Comparison of ENCODE assay signal across 32 mouse cellular contexts in the genomic region with DNA sequence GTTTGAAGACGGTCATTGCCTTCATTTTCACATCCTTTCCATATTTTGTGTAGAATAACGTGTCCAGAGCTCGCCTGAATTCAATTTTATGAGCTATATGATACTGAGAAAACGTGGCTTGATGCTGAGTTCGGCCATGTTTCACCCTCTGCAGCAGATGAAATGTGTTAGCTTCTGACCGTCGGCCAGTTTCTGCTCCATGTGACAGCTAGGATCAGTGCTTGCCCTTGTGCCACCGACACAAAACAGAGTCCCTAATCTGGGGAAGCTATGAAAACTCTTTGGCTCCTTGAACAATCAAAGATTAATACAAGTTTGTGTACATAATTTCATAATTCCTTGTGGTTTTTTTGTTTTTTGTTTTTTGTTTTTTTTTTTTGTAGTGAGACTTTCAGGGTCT. TPM values are rescaled to one million over a fixed set of nuclear protein-coding genes. Genes with fewer than 3 reads are reported as not detected.
DNase-seq lines count a peak whose midpoint lies in the region; ATAC-seq and TF ChIP-seq lines count a peak whose summit lies in the region.
"Had no signal": no experiment of that assay in that cellular context is flagged by ENCODE, and none has a peak within 500 bp of the region (broad histone marks: within the 10 kb centered on the region; RNA-seq: fewer than 3 reads in every experiment).

No protein-coding gene starts in this region.

- intact Hi-C loops in heart, postnatal 14 days (cut with DNase I) = loop anchor here (2.0 to 10.0 kb wide), 4 partner anchors 64 to 276 kb away; partner anchors contain the start of genes Pafah1b2 and Sik3

- no peak overlapping the region for H3K4me2 ChIP-seq in kidney, embryonic 15.5 days
- H3K4me2 ChIP-seq in kidney, embryonic 16.5 days (replicated peaks; ENCODE audit: low read depth, low read length) = no peak overlapping the region
- no peak overlapping the region for H3K4me2 ChIP-seq in stomach, embryonic 15.5 days
- H3K4me2 ChIP-seq in stomach, postnatal 0 days (replicated peaks; ENCODE audit: low read depth) = no peak overlapping the region
- H3K4me2 ChIP-seq: hindbrain, embryonic 12.5 days; limb, embryonic 13.5 days; liver, embryonic 13.5 days had no signal

- H3K4me1 ChIP-seq in kidney, embryonic 15.5 days = peaks cover 6% of the 10 kb centered on the region; the same call in 1 of the 2 replicates
- H3K4me1 ChIP-seq in kidney, embryonic 16.5 days (ENCODE audit: insufficient read depth, low read length) = no peaks in the 10 kb centered on the region
- H3K4me1 ChIP-seq in stomach, embryonic 15.5 days = no peaks in the 10 kb centered on the region
- H3K4me1 ChIP-seq in stomach, postnatal 0 days (replicated peaks; ENCODE audit: control insufficient read depth, insufficient read depth) = no peaks in the 10 kb centered on the region
- peaks cover 13% of the 10 kb centered on the region for H3K4me1 ChIP-seq in cerebellum, adult 2 months (ENCODE audit: control insufficient read depth, insufficient read depth, low read length)
- H3K4me1 ChIP-seq: liver, embryonic 13.5 days had no signal

- ATAC-seq in kidney, embryonic 15.5 days (replicated peaks; ENCODE audit: low FRiP score) = no peak
- ATAC-seq in kidney, embryonic 16.5 days (ENCODE audit: low FRiP score, low TSS enrichment) = no peak
- ATAC-seq in stomach, embryonic 15.5 days (ENCODE audit: insufficient read depth, low FRiP score, low read depth) = no peak
- ATAC-seq in stomach, postnatal 0 days (ENCODE audit: low FRiP score, low TSS enrichment) = no peak
- ATAC-seq: forebrain, embryonic 16.5 days had no signal

- H3K27ac ChIP-seq in kidney, embryonic 15.5 days = 0 out of 2 replicates have a peak overlapping the region, but pooled peaks have one; percentile 27
- H3K27ac ChIP-seq in kidney, embryonic 16.5 days (ENCODE audit: low read length) = no peak overlapping the region
- peak overlapping the region; percentile 40 for H3K27ac ChIP-seq in stomach, embryonic 15.5 days
- no peak overlapping the region for H3K27ac ChIP-seq in stomach, postnatal 0 days (replicated peaks)
- H3K27ac ChIP-seq in cerebellum, adult 2 months (ENCODE audit: insufficient read depth, low read length) = no peak overlapping the region
- H3K27ac ChIP-seq: forebrain, embryonic 10.5 days; limb, embryonic 13.5 days; liver, embryonic 13.5 days had no signal

- no peak for TF ChIP-seq CTCF in stomach, postnatal 0 days (IDR thresholded peaks at IDR 0.05; ENCODE audit: low read depth)
- TF ChIP-seq CTCF in cerebellum, adult 2 months (IDR thresholded peaks at IDR 0.05; ENCODE audit: borderline replicate concordance, insufficient read depth, low read depth, low read length) = no peak

- H3K9me3 ChIP-seq in kidney, embryonic 15.5 days (replicated peaks) = no peaks in the 10 kb centered on the region
- no peaks in the 10 kb centered on the region for H3K9me3 ChIP-seq in kidney, embryonic 16.5 days (ENCODE audit: low read length)
- no peaks in the 10 kb centered on the region for H3K9me3 ChIP-seq in stomach, embryonic 15.5 days
- H3K9me3 ChIP-seq in stomach, postnatal 0 days (ENCODE audit: control insufficient read depth, low read length) = no peaks in the 10 kb centered on the region
- H3K9me3 ChIP-seq: forebrain, embryonic 10.5 days; hindbrain, embryonic 12.5 days; limb, embryonic 13.5 days; liver, embryonic 13.5 days; megakaryocyte, embryonic 14.5 days had no signal

- H3K4me3 ChIP-seq in kidney, embryonic 15.5 days (replicated peaks) = no peak overlapping the region
- no peak overlapping the region for H3K4me3 ChIP-seq in kidney, embryonic 16.5 days (ENCODE audit: low read length)
- H3K4me3 ChIP-seq in stomach, embryonic 15.5 days (replicated peaks) = no peak overlapping the region
- H3K4me3 ChIP-seq in stomach, postnatal 0 days (ENCODE audit: low read depth, low read length) = no peak overlapping the region
- H3K4me3 ChIP-seq in cerebellum, adult 2 months (replicated peaks; ENCODE audit: insufficient read depth, low read depth, low read length) = no peak overlapping the region
- H3K4me3 ChIP-seq: forebrain, embryonic 10.5 days; hindbrain, embryonic 12.5 days; limb, embryonic 13.5 days; liver, embryonic 13.5 days; megakaryocyte, embryonic 14.5 days had no signal

- TF ChIP-seq POLR2A in cerebellum, adult 2 months (IDR thresholded peaks at IDR 0.05; ENCODE audit: borderline replicate concordance, insufficient read depth, low read length) = no peak

- H3K9ac ChIP-seq in kidney, embryonic 15.5 days = no peak overlapping the region
- H3K9ac ChIP-seq in kidney, embryonic 16.5 days (replicated peaks; ENCODE audit: low read length) = no peak overlapping the region
- no peak overlapping the region for H3K9ac ChIP-seq in stomach, embryonic 15.5 days
- H3K9ac ChIP-seq in stomach, postnatal 0 days (ENCODE audit: low read length) = no peak overlapping the region
- H3K9ac ChIP-seq: hindbrain, embryonic 12.5 days; limb, embryonic 13.5 days; liver, embryonic 13.5 days had no signal

- H3K27me3 ChIP-seq in kidney, embryonic 15.5 days = no peaks in the 10 kb centered on the region
- H3K27me3 ChIP-seq in kidney, embryonic 16.5 days (ENCODE audit: insufficient read depth, low read length) = no peaks in the 10 kb centered on the region
- H3K27me3 ChIP-seq in stomach, embryonic 15.5 days (replicated peaks) = no peaks in the 10 kb centered on the region
- no peaks in the 10 kb centered on the region for H3K27me3 ChIP-seq in stomach, postnatal 0 days (ENCODE audit: control insufficient read depth, insufficient read depth, low read length)
- no peaks in the 10 kb centered on the region for H3K27me3 ChIP-seq in cerebellum, adult 2 months (ENCODE audit: control insufficient read depth, insufficient read depth, low read length)
- H3K27me3 ChIP-seq: hindbrain, embryonic 12.5 days; limb, embryonic 13.5 days; liver, embryonic 13.5 days; megakaryocyte, embryonic 14.5 days had no signal

- H3K36me3 ChIP-seq in kidney, embryonic 15.5 days = peaks cover 24% of the 10 kb centered on the region
- peaks cover 22% of the 10 kb centered on the region for H3K36me3 ChIP-seq in kidney, embryonic 16.5 days (ENCODE audit: insufficient read depth, low read length)
- H3K36me3 ChIP-seq in stomach, embryonic 15.5 days = peaks cover 8% of the 10 kb centered on the region
- peaks cover 7% of the 10 kb centered on the region; the same call in 1 of the 2 replicates for H3K36me3 ChIP-seq in stomach, postnatal 0 days (ENCODE audit: control insufficient read depth, insufficient read depth, low read length)

- WGBS in kidney, embryonic 15.5 days = 51% methylated on average over 8 of the region's 8 CpGs
- 47% methylated on average over 8 of the region's 8 CpGs for WGBS in kidney, embryonic 16.5 days
- 53% methylated on average over 8 of the region's 8 CpGs for WGBS in stomach, embryonic 15.5 days
- 57% methylated on average over 8 of the region's 8 CpGs for WGBS in stomach, postnatal 0 days
- 42% methylated on average over 8 of the region's 8 CpGs for WGBS in cerebellum, adult 2 months

- TF ChIP-seq EP300 in stomach, postnatal 0 days (optimal IDR thresholded peaks at IDR 0.05) = no peak

- peak; percentile 18 for DNase-seq in heart, adult 8-10 months (ENCODE audit: low spot score)
- DNase-seq in heart, postnatal 14 days = no peak
- no peak for DNase-seq in stomach, postnatal 0 days (ENCODE audit: low spot score)
- no peak for DNase-seq in cerebellum, adult 9-11 months
- no peak for DNase-seq in cerebellum, adult 2 months
- DNase-seq: adrenal gland, postnatal 25 days; cerebellum, postnatal 25 days; gastrocnemius, postnatal 10 days; kidney, adult 18-20 months; kidney, postnatal 10 days; liver, embryonic 13.5 days; lung, adult 2 months; right cerebral cortex, adult 18-20 months; right cerebral cortex, postnatal 4 days; thymus, adult 18-20 months; thymus, postnatal 36 days had no signal

RNA-seq across cellular contexts. Expression of gene Apoa1, which starts 37.1 kb away (rescaled TPM):
- not detected for total RNA-seq in heart, adult 8-10 months (2022)
- total RNA-seq in heart, postnatal 14 days (2021) = under 1 TPM in 1 of 2 experiments, not detected in 1; 0.29 TPM
- 32.7 and 67.5 TPM in 2 replicates for polyA plus RNA-seq in kidney, embryonic 15.5 days (2015; fragmentation: Nextera tagmentation; extraction: Ambion mirVana)
- polyA plus RNA-seq in kidney, embryonic 16.5 days (2015; fragmentation: Nextera tagmentation; extraction: Ambion mirVana) = 13.6 and 19.3 TPM in 2 replicates
- 515 and 597 TPM in 2 replicates for polyA plus RNA-seq in stomach, embryonic 15.5 days (2015; fragmentation: Nextera tagmentation; extraction: Ambion mirVana)
- 318 and 335 TPM in 2 replicates for polyA plus RNA-seq in stomach, postnatal 0 days (2015; fragmentation: Nextera tagmentation; extraction: Ambion mirVana)
- polyA plus RNA-seq in cerebellum, adult 2 months (2012; rRNA removed) = 2.7 and 3.0 TPM in 2 replicates
- total RNA-seq: granulocyte monocyte progenitor cell, adult 5-6 weeks had no signal
- polyA plus RNA-seq: inflammation-experienced regulatory T-cells, adult 6 months had no signal

RNA-seq across cellular contexts. Expression of gene Apoc3, which starts 44.2 kb away (rescaled TPM):
- not detected for total RNA-seq in heart, adult 8-10 months (2022)
- not detected for total RNA-seq in heart, postnatal 14 days (2021)
- 0.93 TPM in 1 of 2 replicates, not detected in the other for polyA plus RNA-seq in kidney, embryonic 15.5 days (2015; fragmentation: Nextera tagmentation; extraction: Ambion mirVana)
- polyA plus RNA-seq in kidney, embryonic 16.5 days (2015; fragmentation: Nextera tagmentation; extraction: Ambion mirVana) = 0.76 and 0.82 TPM in 2 replicates
- polyA plus RNA-seq in stomach, embryonic 15.5 days (2015; fragmentation: Nextera tagmentation; extraction: Ambion mirVana) = 46.5 and 53.1 TPM in 2 replicates
- polyA plus RNA-seq in stomach, postnatal 0 days (2015; fragmentation: Nextera tagmentation; extraction: Ambion mirVana) = 0.58 and 1.2 TPM in 2 replicates
- polyA plus RNA-seq in cerebellum, adult 2 months (2012; rRNA removed) = 0.57 and 0.88 TPM in 2 replicates
- total RNA-seq: ES-E14; gastrocnemius, postnatal 10 days; granulocyte monocyte progenitor cell, adult 5-6 weeks; left cerebral cortex, postnatal 10 days; midbrain, postnatal 0 days had no signal
- polyA plus RNA-seq: forebrain, embryonic 10.5 days; forebrain, embryonic 16.5 days; hindbrain, embryonic 12.5 days; inflammation-experienced regulatory T-cells, adult 6 months; limb, embryonic 13.5 days; midbrain, postnatal 0 days; neural tube, embryonic 14.5 days; stomach, embryonic 14.5 days had no signal

RNA-seq across cellular contexts. Expression of gene Apoa4, which starts 49.3 kb away (rescaled TPM):
- total RNA-seq in heart, adult 8-10 months (2022) = not detected
- under 1 TPM in 1 of 2 experiments, not detected in 1; 0.12 TPM for total RNA-seq in heart, postnatal 14 days (2021)
- polyA plus RNA-seq in kidney, embryonic 15.5 days (2015; fragmentation: Nextera tagmentation; extraction: Ambion mirVana) = not detected in 2 replicates
- 0.25 TPM in 1 of 2 replicates, not detected in the other for polyA plus RNA-seq in kidney, embryonic 16.5 days (2015; fragmentation: Nextera tagmentation; extraction: Ambion mirVana)
- 86.6 and 91.9 TPM in 2 replicates for polyA plus RNA-seq in stomach, embryonic 15.5 days (2015; fragmentation: Nextera tagmentation; extraction: Ambion mirVana)
- polyA plus RNA-seq in stomach, postnatal 0 days (2015; fragmentation: Nextera tagmentation; extraction: Ambion mirVana) = 13.7 and 20.3 TPM in 2 replicates
- polyA plus RNA-seq in cerebellum, adult 2 months (2012; rRNA removed) = 0.16 and 0.28 TPM in 2 replicates
- total RNA-seq: adrenal gland, postnatal 25 days; ES-E14; gastrocnemius, postnatal 10 days; granulocyte monocyte progenitor cell, adult 5-6 weeks; layer of hippocampus, postnatal 25 days; left cerebral cortex, postnatal 10 days; midbrain, postnatal 0 days had no signal
- polyA plus RNA-seq: forebrain, embryonic 10.5 days; forebrain, embryonic 16.5 days; hindbrain, embryonic 12.5 days; inflammation-experienced regulatory T-cells, adult 6 months; midbrain, postnatal 0 days; neural tube, embryonic 14.5 days had no signal

Comparison
In these comparisons a context has a peak if more than half of its experiments do, and no peak if none do; other contexts are left out.
1. H3K27ac ChIP-seq: peak in kidney, embryonic 15.5 days (single experiment) and stomach, embryonic 15.5 days (single experiment); none in kidney, embryonic 16.5 days (single experiment), stomach, postnatal 0 days (single experiment) and cerebellum, adult 2 months (single experiment).
2. RNA of gene Apoc3, which starts 44.2 kb away (polyA plus RNA-seq): 46.5 to 53.1 TPM in stomach, embryonic 15.5 days; 0.58 to 1.2 TPM in stomach, postnatal 0 days, 0.93 TPM in kidney, embryonic 15.5 days, 0.57 to 0.88 TPM in cerebellum, adult 2 months and 0.76 to 0.82 TPM in kidney, embryonic 16.5 days; every median in the first group is over 10 times any median in the second.
3. RNA of gene Apoa4, which starts 49.3 kb away (polyA plus RNA-seq): 86.6 to 91.9 TPM in stomach, embryonic 15.5 days and 13.7 to 20.3 TPM in stomach, postnatal 0 days; 0.16 to 0.28 TPM in cerebellum, adult 2 months, 0.25 TPM in kidney, embryonic 16.5 days and not detected in kidney, embryonic 15.5 days; every median in the first group is over 10 times any median in the second.